Mouse (Mus musculus) ES-Bruce4 (cell line): Measurements from ENCODE around the gene Lrch1.
A peak's percentile ranks its signal among the peaks of the same experiment; 100 is the strongest.

ENCODE experiments used
- CTCF ChIP-seq: IDR thresholded peaks from one replicate; pipeline ENCODE4 v1.8.1; 2011; ENCODE audit warnings: low read depth, low read length
- EP300 ChIP-seq: IDR thresholded peaks from 2 replicates; pipeline ENCODE4 v1.6.1; 2011; ENCODE audit warnings: low read depth, low read length; ENCODE audit not compliant: insufficient read depth
- POLR2A ChIP-seq: IDR thresholded peaks from one replicate; pipeline ENCODE4 v1.8.1; 2011; ENCODE audit warnings: low read length; ENCODE audit not compliant: insufficient read depth

- TF ChIP-seq EP300 (peak; percentile 77; the same call in 1 of the 2 replicates), CTCF (no peak), POLR2A (no peak)
These were observed 25.5 kb downstream of the Lrch1 start for GRCm38 (mm10) chr14:74922039-74922736.
